Mouse (Mus musculus) frontal cortex, postnatal 25 days (tissue): ENCODE data around the gene Tbc1d10a.
"Not testable (repeated sequence)": the region's sequence is repeated elsewhere in the genome, so short reads cannot be mapped to it uniquely, and the experiment has no call there.

Experiments
- DNase-seq, 2 experiments: peaks; one replicate each; pipeline ENCODE4 v3.0.0; 2022; ENCODE audit warnings: low spot score in 2 of 2

Tbc1d10a gene

DNA sequence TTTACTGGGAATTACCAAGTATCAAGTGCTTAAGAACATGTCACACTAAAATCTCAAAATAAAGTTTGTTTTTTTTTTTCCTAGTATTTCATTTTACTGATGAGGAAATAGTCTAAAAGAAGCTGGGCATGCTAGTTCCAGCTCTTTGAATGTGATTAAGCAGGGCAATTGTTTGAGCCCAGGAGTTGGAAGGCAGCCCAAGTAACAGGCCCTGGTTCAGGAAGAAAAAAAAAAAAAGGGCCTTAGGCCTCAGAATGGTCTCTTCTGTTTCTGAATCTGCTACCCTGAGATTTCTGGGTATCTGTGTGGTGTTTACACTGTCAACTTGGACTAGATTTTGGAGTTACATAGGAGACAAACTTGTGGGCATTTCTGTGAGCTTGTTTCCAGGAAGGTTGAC, 3.1 kb upstream of the Tbc1d10a start:
- no peak for DNase-seq

DNA sequence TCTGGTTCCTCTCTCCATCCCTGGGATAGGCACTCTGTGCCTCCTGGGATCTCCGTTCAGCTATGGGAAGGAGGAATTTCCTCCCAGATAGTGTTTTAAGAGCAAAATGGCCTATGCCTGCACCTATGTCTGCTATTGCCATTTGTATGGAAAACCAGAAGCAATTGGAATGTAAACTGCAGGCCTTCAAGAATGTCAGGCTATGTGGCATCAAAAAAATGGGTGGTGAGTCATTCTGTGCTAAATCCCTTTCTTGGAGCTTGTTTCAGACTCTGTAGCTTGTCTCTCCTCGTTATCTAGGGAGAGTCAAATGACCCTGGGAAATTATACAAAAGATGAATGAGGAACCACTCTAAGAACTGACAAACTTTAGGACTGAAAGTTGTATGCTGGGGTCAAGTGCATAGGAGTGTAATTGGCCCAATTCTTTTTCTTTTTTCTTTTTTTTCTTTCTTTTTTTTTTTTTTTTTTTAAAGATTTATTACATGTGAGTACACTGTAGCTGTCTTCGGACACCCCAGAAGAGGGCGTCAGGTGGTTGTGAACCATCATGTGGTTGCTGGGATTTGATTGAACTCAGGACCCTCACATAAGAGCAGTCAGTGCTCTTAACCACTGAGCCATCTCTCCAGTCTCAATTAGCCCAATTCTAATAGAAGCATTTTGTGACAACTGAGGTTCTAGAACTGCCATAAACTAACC, 2.2 kb upstream of the Tbc1d10a start:
- no peak for DNase-seq

DNA sequence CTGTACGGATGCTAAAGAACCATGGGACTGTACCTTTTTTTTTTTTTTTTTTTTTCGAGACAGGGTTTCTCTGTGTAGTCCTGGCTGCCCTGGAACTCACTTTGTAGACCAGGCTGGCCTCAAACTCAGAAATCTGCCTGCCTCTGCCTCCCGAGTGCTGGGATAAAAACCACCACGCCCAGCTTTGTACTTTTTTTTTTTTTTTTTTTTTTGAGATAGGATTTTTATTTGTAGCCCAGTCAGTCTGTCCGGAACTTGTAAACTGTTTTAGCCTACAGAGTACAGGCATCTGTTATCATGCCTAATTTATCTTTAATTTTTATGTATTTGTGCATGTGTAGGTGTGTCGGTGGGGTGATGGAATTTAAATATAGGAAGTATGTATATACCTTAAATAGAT, 1.1 kb upstream of the Tbc1d10a start:
- DNase-seq: not testable (repeated sequence)

DNA sequence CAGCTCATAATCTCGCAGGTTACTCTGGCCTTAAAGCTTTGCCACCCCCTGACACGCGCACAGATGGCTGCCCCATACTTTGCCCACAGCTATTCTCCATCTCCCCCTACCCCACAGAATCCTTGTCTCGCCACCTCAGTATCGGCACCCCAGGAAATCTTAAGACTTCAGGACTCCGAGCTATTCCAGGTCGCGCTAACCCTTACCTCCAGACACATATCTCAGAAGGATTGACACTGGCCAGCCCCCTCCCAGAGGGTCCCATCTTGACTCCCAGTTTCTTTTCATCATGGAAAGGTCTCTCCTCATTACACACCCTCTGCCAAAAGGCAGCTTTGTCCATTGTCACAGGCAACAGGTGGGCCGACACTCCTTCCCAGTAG, 720 bp downstream of the Tbc1d10a start:
- DNase-seq: no peak

DNA sequence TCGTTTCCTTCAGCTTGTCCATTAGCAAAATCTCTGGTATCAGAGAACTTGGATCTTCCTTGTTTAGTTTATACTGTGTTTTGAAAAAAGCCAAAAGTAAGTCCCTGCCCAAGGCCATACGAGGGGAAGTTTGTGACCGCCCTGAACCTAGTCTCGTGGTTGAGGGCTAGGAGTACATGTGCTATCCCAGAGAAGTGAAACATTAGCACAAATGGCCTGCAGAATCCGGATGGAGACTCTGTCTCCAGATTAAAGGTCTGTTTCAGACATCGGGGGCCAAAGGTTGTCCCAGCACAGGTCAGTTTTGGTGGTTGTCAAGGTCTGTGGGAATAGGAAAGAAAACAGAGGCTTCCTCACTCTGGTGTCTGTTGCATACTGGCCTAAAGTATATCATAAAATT, 2.6 kb downstream of the Tbc1d10a start:
- no peak for DNase-seq

DNA sequence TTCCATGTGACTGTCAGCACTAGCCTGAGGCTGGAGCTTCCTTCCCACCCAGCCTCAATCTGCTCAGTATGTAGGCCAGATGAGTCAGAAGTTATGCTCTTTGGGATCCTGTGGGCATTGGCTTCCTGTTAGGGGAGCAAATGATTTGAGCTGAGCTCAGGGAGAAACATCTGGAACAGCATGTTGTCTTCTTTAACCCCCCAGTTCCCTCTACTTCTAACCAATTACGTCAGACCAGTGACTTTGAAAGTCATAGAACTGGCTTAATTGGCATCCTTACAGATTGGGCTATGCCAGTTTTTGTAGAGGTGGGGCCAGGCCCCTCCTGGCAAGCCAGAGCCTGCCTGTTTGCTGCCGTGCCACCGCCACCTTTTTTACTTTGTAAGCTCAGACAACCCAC, 4.1 kb downstream of the Tbc1d10a start:
- DNase-seq: no peak

DNA sequence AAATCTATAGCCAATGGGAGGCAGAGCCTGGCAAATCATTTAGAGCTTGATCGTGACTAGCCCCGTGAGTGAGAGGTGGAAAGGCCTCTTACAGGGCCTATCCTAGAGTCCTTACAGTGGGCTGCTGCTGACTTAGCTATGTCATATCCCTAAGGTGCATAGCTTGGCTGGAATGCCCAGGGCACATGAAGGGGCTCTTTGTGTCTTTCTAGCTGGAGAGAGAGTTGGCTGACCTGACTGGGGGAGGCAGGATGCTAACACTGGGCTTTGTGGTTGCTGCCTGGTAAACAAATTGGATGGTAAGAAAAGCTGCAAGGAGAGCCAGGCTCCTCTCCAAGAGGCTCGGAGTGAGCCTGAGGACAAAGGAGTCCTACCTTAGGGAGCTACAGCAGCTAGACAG, 6.2 kb downstream of the Tbc1d10a start:
- DNase-seq: no peak

DNA sequence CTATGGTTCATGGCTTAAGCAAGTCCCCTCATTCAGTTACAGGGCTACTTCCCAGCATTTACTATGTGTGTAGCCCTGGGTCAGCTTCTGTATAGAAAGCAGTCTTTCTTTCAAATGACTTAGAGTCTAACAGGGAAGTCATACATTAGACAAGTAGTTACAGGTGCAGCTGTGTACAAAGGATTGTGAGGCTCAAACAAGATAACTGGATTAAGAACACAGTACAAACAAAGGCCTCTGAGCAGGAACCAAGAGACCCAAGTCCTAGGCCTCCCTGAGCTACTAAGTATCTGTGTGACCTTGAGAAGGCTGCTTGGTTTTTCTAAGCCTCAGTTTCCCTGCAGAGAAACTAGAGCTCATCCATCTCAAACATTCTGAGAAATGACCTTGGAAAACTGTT, 6.8 kb downstream of the Tbc1d10a start:
- DNase-seq: no peak

DNA sequence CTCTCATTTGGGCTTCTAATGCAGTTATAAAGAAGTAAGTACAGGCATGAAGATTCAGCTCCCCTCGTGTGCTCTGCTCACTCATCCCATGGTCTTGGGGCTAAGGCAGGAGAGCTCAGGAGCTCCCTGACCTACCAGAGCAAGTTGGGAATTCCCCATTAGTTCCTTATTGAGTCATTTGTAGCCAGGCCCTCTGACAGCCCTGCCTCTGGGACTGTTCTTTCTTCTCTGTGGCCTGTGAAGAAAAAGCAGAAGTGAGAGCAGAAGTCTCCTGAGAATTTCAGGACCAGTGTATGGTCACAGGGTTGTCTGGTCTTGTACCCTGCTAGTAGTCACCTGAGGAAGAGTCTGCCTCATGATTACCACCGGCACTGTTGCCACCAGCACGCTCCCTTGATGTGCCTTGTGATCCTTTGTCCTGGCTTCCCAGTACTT, 9.0 kb downstream of the Tbc1d10a start:
- DNase-seq: no peak

DNA sequence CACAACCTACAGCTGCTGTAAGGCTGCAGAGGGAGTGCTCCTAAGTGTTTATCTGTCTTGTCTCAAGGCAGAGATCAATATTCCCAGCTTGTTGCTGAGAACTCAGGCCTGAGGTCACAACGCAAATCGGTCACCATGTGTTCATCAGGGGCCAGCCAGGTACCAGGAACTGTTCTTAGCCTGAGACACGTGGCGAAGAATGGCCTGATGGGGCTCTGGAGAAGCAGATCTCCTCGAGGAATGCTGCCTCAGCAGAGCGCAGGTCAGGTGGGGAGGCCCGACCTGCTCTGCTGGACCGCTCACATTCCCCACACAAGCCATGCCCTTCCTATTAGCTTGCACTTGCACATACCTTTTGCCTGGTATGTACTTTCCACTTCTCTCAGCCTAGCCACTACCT, 10.0 kb downstream of the Tbc1d10a start:
- DNase-seq: no peak

DNA sequence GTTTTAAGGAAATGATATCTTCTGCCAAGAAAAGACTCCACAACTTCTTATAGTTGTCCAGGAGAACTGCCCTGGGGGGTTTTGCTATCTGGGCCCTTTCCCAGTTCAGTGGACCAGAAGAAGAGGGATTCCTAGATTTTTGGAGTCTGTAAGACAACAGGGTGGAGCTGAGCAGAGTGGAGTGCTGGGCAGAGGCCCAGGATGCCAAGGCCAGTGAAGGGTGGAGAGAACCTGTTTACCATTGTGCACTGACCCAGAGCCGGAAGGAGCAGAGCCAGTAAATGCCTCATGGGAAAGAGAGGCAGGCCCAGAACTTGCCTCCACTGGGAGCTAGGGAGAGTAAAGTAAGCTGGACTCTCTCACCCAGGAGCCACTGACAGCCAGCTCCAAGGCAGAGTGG, 11.1 kb downstream of the Tbc1d10a start:
- DNase-seq: no peak

DNA sequence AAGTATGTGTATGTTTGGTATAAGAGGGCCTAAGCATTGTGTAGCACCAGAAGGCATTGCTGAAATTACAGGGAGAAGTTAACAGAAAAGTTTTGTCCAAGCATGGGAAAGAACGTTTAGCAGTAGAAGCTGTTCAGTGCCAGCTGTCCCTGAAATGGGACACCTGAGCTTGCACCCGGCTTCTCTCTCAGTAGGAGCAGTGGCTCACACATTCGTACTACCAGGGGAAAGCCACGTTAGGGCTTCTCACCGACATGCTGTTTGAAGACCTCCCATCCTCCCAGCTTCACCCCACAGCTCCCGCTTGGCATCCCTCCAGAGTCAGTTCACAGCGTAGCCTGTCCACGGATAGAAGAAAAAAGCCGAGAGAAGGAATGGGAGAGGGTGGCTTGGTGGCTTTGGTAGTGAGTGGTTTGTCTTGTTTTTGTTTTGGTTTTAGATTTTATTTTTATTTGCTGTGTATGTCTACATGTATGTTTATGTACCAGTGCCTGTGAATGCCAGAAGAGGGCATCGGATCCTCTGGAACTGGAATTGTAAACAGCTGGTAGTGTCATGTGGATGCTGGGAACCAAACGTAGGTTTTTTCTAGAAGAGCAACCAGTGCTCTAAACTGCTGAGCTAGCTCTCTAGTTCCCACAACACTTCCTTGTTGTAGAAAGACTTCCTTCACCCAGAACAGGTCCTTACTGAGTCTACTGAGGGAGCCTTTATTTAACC, 15.6 kb downstream of the Tbc1d10a start:
- no peak for DNase-seq

DNA sequence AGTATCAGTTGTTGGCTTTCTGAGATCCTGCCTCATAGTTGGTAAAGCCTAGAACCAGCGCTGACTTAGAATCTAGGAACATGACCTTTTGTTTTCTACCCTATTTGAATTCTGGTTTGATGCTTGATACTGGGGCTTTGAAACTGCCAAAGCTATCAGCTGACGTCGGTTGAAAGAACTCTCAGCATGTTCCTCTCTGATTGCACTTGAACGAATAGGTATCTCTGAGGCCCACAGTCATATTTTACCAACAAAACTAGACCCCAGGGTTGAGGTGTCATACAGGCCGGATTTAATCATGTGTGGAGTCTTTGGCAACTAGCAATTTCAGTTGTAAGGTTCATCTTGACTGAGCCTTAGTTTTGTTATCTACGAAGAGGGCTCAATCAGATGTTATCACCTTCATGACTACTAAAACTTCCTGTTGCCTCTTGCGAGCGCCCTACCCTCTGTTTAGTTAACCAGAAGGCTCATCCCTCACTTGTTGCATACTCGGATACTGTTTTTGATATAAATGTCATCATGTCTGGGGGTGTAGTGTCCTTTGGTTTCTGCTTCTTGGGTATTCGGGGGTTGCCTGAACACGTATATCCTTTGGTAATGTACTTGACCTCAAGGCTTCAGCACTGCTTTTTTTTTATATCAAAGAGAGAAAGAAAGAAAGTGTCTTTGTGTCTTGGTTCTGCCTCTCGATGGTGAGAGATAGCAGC, 16.6 kb downstream of the Tbc1d10a start:
- DNase-seq: no peak

DNA sequence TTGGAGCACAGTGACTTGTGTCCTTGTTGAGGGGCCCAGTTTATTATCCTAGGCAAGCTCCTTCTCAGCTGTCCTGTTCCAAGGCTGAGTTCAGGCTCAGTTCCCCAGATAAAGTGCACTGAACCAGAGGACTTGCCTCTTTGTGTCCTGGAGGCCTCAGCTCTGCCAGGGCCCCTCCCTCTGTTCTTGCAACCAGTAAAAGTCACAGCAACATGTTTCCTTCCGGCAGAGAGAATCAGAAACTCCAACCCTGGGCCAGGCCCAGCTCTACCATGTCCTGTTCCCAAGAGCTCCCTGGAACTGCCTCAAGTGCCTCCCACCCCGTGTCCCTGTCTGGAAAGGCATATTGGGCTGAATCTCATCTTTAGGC, 17.1 kb downstream of the Tbc1d10a start:
- no peak for DNase-seq

DNA sequence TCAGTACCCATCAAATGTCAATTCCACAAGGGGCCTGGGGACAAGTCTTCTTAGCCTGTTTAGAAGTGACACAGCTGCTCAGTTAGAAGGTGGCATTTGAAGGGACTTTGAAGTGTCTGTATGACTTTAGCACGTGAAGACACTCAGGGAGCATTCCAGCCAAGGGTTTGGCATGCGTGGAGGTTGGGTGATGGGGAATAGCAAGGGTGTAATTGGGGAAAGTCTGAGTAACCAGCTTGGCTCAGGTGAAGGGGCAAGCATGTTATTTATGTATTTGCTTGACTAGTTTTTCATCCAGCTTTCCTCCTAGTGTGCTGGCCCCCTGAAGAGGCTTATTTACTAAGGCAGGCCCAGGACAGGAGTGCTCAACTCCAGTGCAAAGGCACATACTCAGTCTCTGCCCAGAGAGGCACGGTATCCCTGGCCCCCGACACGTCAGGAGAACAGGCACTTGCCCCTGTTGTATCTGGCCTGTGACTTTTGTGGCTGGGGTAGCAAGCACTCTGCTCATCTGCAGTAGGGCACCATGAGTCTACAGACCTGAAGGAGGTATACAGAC, 18.6 kb downstream of the Tbc1d10a start:
- no peak for DNase-seq

DNA sequence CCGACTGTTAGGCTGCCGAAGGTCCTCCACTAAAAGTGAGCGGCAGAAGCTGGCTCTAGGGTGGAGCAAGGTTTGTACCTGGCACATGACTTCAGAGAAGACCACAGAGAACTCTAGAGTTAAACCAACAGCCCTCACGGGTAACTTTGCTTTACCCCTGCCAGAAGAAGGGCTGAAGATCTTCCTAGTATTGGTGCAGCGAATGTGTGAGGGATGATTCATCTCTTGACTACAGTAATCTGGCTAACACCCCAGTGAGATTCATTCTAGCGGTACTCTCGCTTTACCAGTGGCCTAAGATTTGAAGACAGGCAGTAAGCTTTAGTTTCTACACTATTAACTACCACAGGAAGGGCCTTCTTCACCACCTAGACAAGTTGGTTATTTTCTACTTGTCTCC, 19.4 kb downstream of the Tbc1d10a start:
- DNase-seq: no peak

DNA sequence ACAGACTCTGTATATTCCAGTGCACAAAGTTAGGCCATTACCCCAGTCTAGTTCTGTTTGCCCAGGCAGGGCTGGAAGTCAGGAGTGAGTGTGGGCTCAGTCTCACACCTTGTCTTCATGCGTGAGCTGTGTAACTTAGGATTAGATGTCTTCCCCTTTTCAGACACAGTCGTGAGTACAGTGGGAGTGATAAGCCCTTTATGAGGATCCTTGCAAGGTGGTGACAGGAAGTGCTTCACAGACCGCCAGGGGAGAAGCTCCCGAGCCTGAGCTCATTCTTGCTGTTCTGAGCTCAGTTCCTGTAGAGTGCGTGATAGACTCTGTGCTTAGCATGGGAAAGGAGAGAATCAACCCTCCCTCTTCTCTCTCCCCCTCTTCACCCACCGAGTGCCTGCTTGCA, 20.0 kb downstream of the Tbc1d10a start:
- no peak for DNase-seq

DNA sequence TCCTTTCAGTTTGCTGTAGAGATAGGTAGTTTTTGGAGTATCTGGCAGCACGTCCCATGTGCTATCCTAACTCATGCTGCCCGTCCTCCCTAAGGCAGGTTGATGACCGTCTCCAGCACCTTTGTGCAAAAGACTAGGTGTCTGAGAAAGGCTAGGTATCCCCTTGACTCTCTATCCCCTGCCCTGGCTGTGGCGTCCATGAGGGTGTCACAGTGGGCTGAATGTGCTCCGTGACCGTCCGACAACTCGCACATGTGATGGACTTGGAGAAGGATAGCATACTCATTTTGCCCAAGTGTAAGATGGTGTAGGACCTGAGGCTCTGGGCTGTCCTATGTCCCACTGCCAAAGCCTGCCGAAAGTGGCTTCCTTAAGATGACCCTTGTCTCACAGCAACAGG, 21.1 kb downstream of the Tbc1d10a start:
- DNase-seq: no peak

DNA sequence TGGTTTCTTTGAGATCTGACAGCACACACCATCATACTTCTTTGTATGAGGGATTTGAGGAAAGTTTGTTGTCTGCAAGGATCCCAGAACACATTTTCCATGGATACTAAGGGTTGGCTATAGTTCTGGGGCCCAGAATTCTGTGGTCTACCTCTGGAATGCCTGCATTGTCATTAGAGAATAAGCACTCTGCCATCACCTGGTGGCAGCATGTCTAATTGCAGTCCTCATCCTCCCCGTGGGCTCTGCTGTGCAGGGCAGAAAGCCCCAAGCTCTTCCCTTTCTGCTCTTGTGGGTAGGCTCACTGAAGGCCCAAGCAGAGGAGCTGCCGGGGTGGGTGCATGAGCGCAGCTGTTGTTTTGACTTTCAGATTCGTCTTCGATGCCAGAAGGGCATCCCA, 23.0 kb downstream of the Tbc1d10a start:
- DNase-seq: no peak

DNA sequence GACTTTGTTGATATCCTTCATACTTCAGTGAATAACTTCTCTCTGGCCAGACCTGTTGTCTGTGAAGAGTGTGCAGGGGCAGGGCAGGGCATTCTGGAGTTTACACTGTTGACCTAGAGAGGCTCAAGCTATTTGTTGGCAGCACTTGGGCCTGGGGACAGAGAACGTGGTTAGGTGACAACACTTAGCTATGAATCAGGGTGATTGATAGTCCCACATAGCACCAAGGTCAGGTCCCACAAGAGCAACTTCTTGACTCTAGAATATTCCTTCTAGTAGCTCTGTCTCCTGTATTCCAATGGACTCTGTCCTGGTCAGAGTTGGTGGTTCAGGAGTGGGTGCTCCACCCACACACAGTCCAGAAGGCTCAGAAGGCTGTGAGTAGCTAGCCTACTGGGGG, 24.2 kb downstream of the Tbc1d10a start:
- DNase-seq: no peak

DNA sequence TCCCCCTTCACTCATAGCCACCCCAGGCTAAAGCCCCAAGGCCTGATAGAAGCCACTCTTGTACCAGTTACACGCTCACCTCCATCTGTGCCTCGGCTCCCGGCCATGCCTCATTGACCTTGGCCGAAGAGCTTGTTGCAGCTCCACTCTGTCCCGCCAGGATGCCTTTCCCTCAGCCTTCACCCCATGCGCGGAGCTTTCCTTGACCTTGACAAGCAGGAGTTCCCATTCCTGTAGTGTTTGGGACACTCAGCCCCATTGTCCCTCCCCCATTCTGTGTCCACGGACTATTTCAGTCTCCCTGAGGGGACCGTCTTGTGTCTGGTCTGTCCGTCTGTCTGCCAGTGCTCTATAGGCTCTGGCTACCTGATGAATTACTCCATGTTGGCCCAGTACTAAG, 26.5 kb downstream of the Tbc1d10a start:
- no peak for DNase-seq

DNA sequence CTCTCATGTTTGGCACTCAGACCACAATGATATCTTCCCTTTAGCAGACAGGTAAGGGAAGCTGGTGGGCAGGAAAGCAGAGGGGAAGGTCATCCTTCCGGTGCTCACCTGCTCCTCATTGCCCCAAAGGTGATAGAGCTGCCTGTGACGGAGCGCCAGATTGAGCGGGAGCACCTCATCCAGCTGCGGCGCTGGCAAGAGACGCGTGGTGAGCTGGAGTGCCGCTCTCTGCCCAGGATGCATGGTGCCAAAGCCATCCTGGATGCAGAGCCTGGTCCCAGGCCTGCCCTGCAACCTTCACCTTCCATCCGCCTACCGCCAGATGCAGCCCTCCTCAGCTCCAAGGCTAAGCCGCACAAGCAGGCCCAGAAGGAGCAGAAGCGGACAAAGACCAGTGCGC, 28.0 kb downstream of the Tbc1d10a start:
- DNase-seq: no peak

DNA sequence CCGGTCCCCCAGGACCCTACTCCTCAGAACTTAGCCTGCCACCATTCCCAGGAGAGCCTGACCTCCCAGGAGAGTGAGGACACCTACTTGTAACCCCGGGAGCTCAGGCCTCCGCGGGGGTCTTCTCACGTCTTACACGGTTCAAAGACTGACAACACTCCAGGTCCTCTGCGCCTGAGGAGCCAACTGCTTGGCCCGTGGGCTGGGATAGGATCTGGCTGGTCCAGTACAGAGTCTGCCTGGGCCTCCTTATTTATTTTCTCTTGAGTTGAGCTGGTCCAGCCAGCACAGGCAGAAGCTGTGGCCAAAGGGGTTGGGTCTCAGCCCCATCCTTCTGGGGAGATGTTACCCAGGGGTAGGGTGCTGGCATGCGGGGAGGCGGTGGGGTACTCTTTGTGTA, 28.5 kb downstream of the Tbc1d10a start:
- no peak for DNase-seq
